Mouse (Mus musculus): ENCODE results near the gene Sept10. TPM values are rescaled to one million over a fixed set of nuclear protein-coding genes. Genes with fewer than 3 reads are reported as not detected.
"Not testable (repeated sequence)": the region's sequence is repeated elsewhere in the genome, so short reads cannot be mapped to it uniquely, and the experiment has no call there.

Gene Sept10
- total RNA-seq, 4 experiments from 2014 or later, result 8.9 to 11.2 (median 9.6) TPM

- no peak for DNase-seq (ENCODE audit: low spot score in 2 of 2)
Observed at GRCm38 (mm10) chr10:59131926-59132628, 89.6 kb downstream of the Sept10 start.

GRCm38 (mm10) chr10:59127637-59128036 lies 94.0 kb downstream of the Sept10 start:
- peak in 1 of 2 experiments; percentile 68 for DNase-seq (ENCODE audit: low spot score in 2 of 2)

- no peak for DNase-seq (ENCODE audit: low spot score in 2 of 2)
Observed at GRCm38 (mm10) chr10:59125497-59125896, 96.2 kb downstream of the Sept10 start.

GRCm38 (mm10) chr10:59119811-59120210 lies 101.8 kb downstream of the Sept10 start:
- DNase-seq (ENCODE audit: low spot score in 2 of 2), result no peak

- DNase-seq (ENCODE audit: low spot score in 2 of 2), result no peak
Observed at GRCm38 (mm10) chr10:59119001-59119400, 102.6 kb downstream of the Sept10 start.

- DNase-seq (ENCODE audit: low spot score in 2 of 2), result no peak
Observed at GRCm38 (mm10) chr10:59117555-59117954, 104.1 kb downstream of the Sept10 start.

GRCm38 (mm10) chr10:59116331-59116730 lies 105.3 kb downstream of the Sept10 start:
- DNase-seq (ENCODE audit: low spot score in 2 of 2), result no peak

GRCm38 (mm10) chr10:59115691-59116090 lies 106.0 kb downstream of the Sept10 start:
- no peak for DNase-seq (ENCODE audit: low spot score in 2 of 2)

- peak; percentile 41 to 94 for DNase-seq (ENCODE audit: low spot score in 2 of 2)
Observed at GRCm38 (mm10) chr10:59114535-59115291, 106.9 kb downstream of the Sept10 start.

- no peak for DNase-seq (ENCODE audit: low spot score in 2 of 2)
Observed at GRCm38 (mm10) chr10:59113386-59113785, 108.3 kb downstream of the Sept10 start.

- DNase-seq (ENCODE audit: low spot score in 2 of 2), result no peak
Observed at GRCm38 (mm10) chr10:59112755-59113154, 108.9 kb downstream of the Sept10 start.

- no peak for DNase-seq (ENCODE audit: low spot score in 2 of 2)
Observed at GRCm38 (mm10) chr10:59110386-59110785, 111.3 kb downstream of the Sept10 start.

GRCm38 (mm10) chr10:59109015-59109414 lies 112.6 kb downstream of the Sept10 start:
- peak in 1 of 2 experiments; percentile 58 for DNase-seq (ENCODE audit: low spot score in 2 of 2)

GRCm38 (mm10) chr10:59106644-59107043 lies 115.0 kb downstream of the Sept10 start:
- no peak for DNase-seq (ENCODE audit: low spot score in 2 of 2)

- DNase-seq (ENCODE audit: low spot score in 2 of 2), result no peak
Observed at GRCm38 (mm10) chr10:59105885-59106284, 115.8 kb downstream of the Sept10 start.

- no peak for DNase-seq (ENCODE audit: low spot score in 2 of 2)
Observed at GRCm38 (mm10) chr10:59104683-59105082, 117.0 kb downstream of the Sept10 start.

- DNase-seq (ENCODE audit: low spot score in 2 of 2), result not testable (repeated sequence)
Observed at GRCm38 (mm10) chr10:59103076-59103475, 118.6 kb downstream of the Sept10 start.

GRCm38 (mm10) chr10:59091988-59092387 lies 129.7 kb downstream of the Sept10 start:
- DNase-seq (ENCODE audit: low spot score in 2 of 2), result no peak
